Mouse (Mus musculus): ENCODE measurements around the gene Cyp3a16. TPM values are rescaled to one million over a fixed set of nuclear protein-coding genes. Genes with fewer than 3 reads are reported as not detected.

Gene Cyp3a16
- not detected for polyA plus RNA-seq (2017; shearing (Covaris generic))

DNA sequence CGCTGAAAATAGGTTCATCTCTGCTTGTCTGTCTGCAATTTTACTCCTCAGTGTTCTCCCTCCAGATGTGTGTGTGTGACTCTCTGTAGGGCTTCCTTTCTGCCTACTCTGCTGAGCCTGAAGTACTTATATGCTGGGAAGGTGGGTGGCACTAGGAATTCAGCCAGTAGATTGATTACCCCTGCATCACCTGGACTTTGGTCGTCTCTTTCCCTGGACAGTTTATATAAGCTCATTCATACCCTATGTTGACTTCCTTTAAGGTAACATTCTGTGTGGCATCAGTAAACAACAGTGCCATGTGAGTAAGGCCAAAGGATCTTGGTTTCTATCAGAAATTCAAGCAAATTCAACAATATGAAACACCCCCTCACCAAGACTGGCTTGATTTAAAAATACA is at the start of gene Cyp3a16:
Gene Cyp3a16 (minus strand): TSS at position 101 of the 400 bp plus-strand sequence.

Other genes starting within 250 kb of the Cyp3a16 start
- gene Zfp655, start 238.0 kb downstream of the Cyp3a16 start, polyA plus RNA-seq (2017; shearing (Covaris generic)) = 73.4 TPM
- gene Zscan25, start 189.2 kb downstream of the Cyp3a16 start, polyA plus RNA-seq (2017; shearing (Covaris generic)) = 1.2 TPM
- not detected for gene Cyp3a57, start 124.4 kb downstream of the Cyp3a16 start, polyA plus RNA-seq (2017; shearing (Covaris generic))
- gene Cyp3a41b, start 115.0 kb upstream of the Cyp3a16 start, polyA plus RNA-seq (2017; shearing (Covaris generic)) = not detected